In genomic region chr1:39527432-39527831, GRCm38 (mm10) we compare ENCODE assay signal across 8 mouse cellular contexts. TPM values are rescaled to one million over a fixed set of nuclear protein-coding genes. Genes with fewer than 3 reads are reported as not detected.
DNase-seq lines count a peak whose midpoint lies in the region; ATAC-seq and TF ChIP-seq lines count a peak whose summit lies in the region.

No protein-coding gene starts in this region.

- TF ChIP-seq POLR2A in heart, adult 2 months (IDR thresholded peaks at IDR 0.05; ENCODE audit: insufficient read depth, low read depth, low read length) = no peak

- no peaks in the 10 kb centered on the region for H3K9me3 ChIP-seq in stomach, embryonic 16.5 days (replicated peaks; ENCODE audit: control insufficient read depth, low read length)

- TF ChIP-seq CTCF in heart, adult 2 months (IDR thresholded peaks at IDR 0.05) = peak; percentile 91

- H3K4me1 ChIP-seq in heart, adult 2 months (ENCODE audit: control insufficient read depth, insufficient read depth, low read length) = peaks cover 1% of the 10 kb centered on the region; the same call in 1 of the 2 replicates
- no peaks in the 10 kb centered on the region for H3K4me1 ChIP-seq in stomach, embryonic 16.5 days (ENCODE audit: control insufficient read depth, insufficient read depth, low read length)

- H3K4me3 ChIP-seq in heart, adult 2 months = no peak overlapping the region
- H3K4me3 ChIP-seq in stomach, embryonic 16.5 days (replicated peaks; ENCODE audit: low read length) = no peak overlapping the region

- no peak overlapping the region for H3K27ac ChIP-seq in heart, adult 2 months
- no peak overlapping the region for H3K27ac ChIP-seq in stomach, embryonic 16.5 days (ENCODE audit: low read length)

- ATAC-seq in erythroblast, adult 5-6 weeks (replicated peaks; ENCODE audit: low FRiP score, poor library complexity, severe bottlenecking) = peak; percentile 71
- peak; percentile 55 for ATAC-seq in monocyte, adult 5-6 weeks (replicated peaks; ENCODE audit: insufficient number of reproducible peaks, low FRiP score, low TSS enrichment, poor library complexity, severe bottlenecking)
- peak; percentile 61; the same call in 1 of the 2 replicates for ATAC-seq in stomach, embryonic 16.5 days (ENCODE audit: insufficient read depth, low FRiP score)

- 13% methylated on average over 7 of the region's 7 CpGs for WGBS in heart, adult 2 months
- WGBS in stomach, embryonic 16.5 days = 12% methylated on average over 7 of the region's 7 CpGs

- no peak overlapping the region for H3K4me2 ChIP-seq in stomach, embryonic 16.5 days (ENCODE audit: low read depth, low read length)

- peak; percentile 59 to 76 for DNase-seq in heart, adult 2 months
- no peak for DNase-seq in heart, postnatal 25 days (ENCODE audit: low spot score)
- DNase-seq in brain, adult 2 months (ENCODE audit: low read depth, low spot score) = peak; percentile 89
- DNase-seq in hindlimb bud, embryonic 11.5 days (ENCODE audit: extremely low spot score, low read depth, low spot score) = peak; percentile 53
- DNase-seq in left cerebral cortex, postnatal 25 days (ENCODE audit: low spot score in 2 of 2) = peak; percentile 58 to 68

- intact Hi-C loops in heart, adult 2 months (cut with DNase I) = loop anchor here (5.0 kb wide), 1 partner anchor 1340 kb away; no protein-coding TSS in a partner anchor
- intact Hi-C loops in heart, postnatal 25 days (cut with DNase I) = no loop called here
- intact Hi-C loops in left cerebral cortex, postnatal 25 days (cut with DNase I) = no loop called here

- no peak overlapping the region for H3K9ac ChIP-seq in heart, adult 2 months (ENCODE audit: low read depth, low read length)
- no peak overlapping the region for H3K9ac ChIP-seq in stomach, embryonic 16.5 days (ENCODE audit: low read length)

- H3K79me2 ChIP-seq in heart, adult 2 months (replicated peaks; ENCODE audit: control insufficient read depth, insufficient read depth, low read length) = no peaks in the 10 kb centered on the region

- no peak for TF ChIP-seq EP300 in heart, adult 2 months (IDR thresholded peaks at IDR 0.05; ENCODE audit: insufficient read depth, low read depth, low read length)

- no peaks in the 10 kb centered on the region for H3K36me3 ChIP-seq in heart, adult 2 months (ENCODE audit: control insufficient read depth, insufficient read depth, low read length)
- H3K36me3 ChIP-seq in stomach, embryonic 16.5 days (ENCODE audit: control insufficient read depth, insufficient read depth, low read length) = no peaks in the 10 kb centered on the region

- H3K27me3 ChIP-seq in heart, adult 2 months (ENCODE audit: control insufficient read depth, insufficient read depth, low read length) = no peaks in the 10 kb centered on the region
- no peaks in the 10 kb centered on the region for H3K27me3 ChIP-seq in stomach, embryonic 16.5 days (ENCODE audit: control insufficient read depth, insufficient read depth, low read length)

RNA-seq across cellular contexts. Expression of gene Cnot11, which starts 7.4 kb away (rescaled TPM):
- total RNA-seq in heart, adult 2 months (2021) = 10 to 100 TPM; 13.2 to 15.6 TPM
- 9.8 and 11.9 TPM in 2 replicates for polyA plus RNA-seq in heart, adult 2 months (2012; rRNA removed)
- 10 to 100 TPM; 12.9 to 14.7 TPM for total RNA-seq in heart, postnatal 25 days (2021)
- 4.0 and 7.9 TPM in 2 replicates for total RNA-seq in erythroblast, adult 5-6 weeks (2015; ENCODE audit: low replicate concordance)
- total RNA-seq in erythroblast, adult 5-6 weeks (2017; ENCODE audit: low replicate concordance) = 4.1 and 9.5 TPM in 2 replicates
- total RNA-seq in left cerebral cortex, postnatal 25 days (2021) = 10 to 100 TPM; 24.4 to 24.6 TPM
- 23.9 to 27.3 TPM (median 24.0 TPM) in 3 replicates for total RNA-seq in monocyte, adult 5-6 weeks (2017)
- polyA plus RNA-seq in stomach, embryonic 16.5 days (2015; fragmentation: Nextera tagmentation; extraction: Ambion mirVana) = 8.1 and 10.5 TPM in 2 replicates

RNA-seq across cellular contexts. Expression of gene Tbc1d8, which starts 48.9 kb away (rescaled TPM):
- 1 to 10 TPM; 5.2 to 6.1 TPM for total RNA-seq in heart, adult 2 months (2021)
- 6.3 and 8.3 TPM in 2 replicates for polyA plus RNA-seq in heart, adult 2 months (2012; rRNA removed)
- 1 to 10 TPM; 5.6 to 6.3 TPM for total RNA-seq in heart, postnatal 25 days (2021)
- 29.5 and 36.5 TPM in 2 replicates for total RNA-seq in erythroblast, adult 5-6 weeks (2015; ENCODE audit: low replicate concordance)
- total RNA-seq in erythroblast, adult 5-6 weeks (2017; ENCODE audit: low replicate concordance) = 9.6 and 12.0 TPM in 2 replicates
- 10 to 100 TPM; 14.2 to 23.3 TPM for total RNA-seq in left cerebral cortex, postnatal 25 days (2021)
- 39.0 to 79.2 TPM (median 41.9 TPM) in 3 replicates for total RNA-seq in monocyte, adult 5-6 weeks (2017)
- polyA plus RNA-seq in stomach, embryonic 16.5 days (2015; fragmentation: Nextera tagmentation; extraction: Ambion mirVana) = 10.3 and 11.6 TPM in 2 replicates

RNA-seq across cellular contexts. Expression of gene Rnf149, which starts 49.8 kb away (rescaled TPM):
- total RNA-seq in heart, adult 2 months (2021) = 1 to 10 TPM; 7.0 to 8.5 TPM
- polyA plus RNA-seq in heart, adult 2 months (2012; rRNA removed) = 3.6 and 5.7 TPM in 2 replicates
- total RNA-seq in heart, postnatal 25 days (2021) = 1 to 10 TPM; 7.5 to 9.5 TPM
- 8.6 and 11.5 TPM in 2 replicates for total RNA-seq in erythroblast, adult 5-6 weeks (2015; ENCODE audit: low replicate concordance)
- total RNA-seq in erythroblast, adult 5-6 weeks (2017; ENCODE audit: low replicate concordance) = 12.0 and 14.9 TPM in 2 replicates
- 10 to 100 TPM; 28.3 to 28.5 TPM for total RNA-seq in left cerebral cortex, postnatal 25 days (2021)
- total RNA-seq in monocyte, adult 5-6 weeks (2017) = 204 to 430 TPM (median 348 TPM) in 3 replicates
- polyA plus RNA-seq in stomach, embryonic 16.5 days (2015; fragmentation: Nextera tagmentation; extraction: Ambion mirVana) = 19.8 and 21.2 TPM in 2 replicates
